Mouse (Mus musculus) ES-Bruce4 (cell line): Measurements from ENCODE around the gene Ttll5.

ENCODE experiments used
- CTCF ChIP-seq: IDR thresholded peaks from one replicate; pipeline ENCODE4 v1.8.1; 2011; ENCODE audit warnings: low read depth, low read length
- EP300 ChIP-seq: IDR thresholded peaks from 2 replicates; pipeline ENCODE4 v1.6.1; 2011; ENCODE audit warnings: low read depth, low read length; ENCODE audit not compliant: insufficient read depth
- POLR2A ChIP-seq: IDR thresholded peaks from one replicate; pipeline ENCODE4 v1.8.1; 2011; ENCODE audit warnings: low read length; ENCODE audit not compliant: insufficient read depth

DNA sequence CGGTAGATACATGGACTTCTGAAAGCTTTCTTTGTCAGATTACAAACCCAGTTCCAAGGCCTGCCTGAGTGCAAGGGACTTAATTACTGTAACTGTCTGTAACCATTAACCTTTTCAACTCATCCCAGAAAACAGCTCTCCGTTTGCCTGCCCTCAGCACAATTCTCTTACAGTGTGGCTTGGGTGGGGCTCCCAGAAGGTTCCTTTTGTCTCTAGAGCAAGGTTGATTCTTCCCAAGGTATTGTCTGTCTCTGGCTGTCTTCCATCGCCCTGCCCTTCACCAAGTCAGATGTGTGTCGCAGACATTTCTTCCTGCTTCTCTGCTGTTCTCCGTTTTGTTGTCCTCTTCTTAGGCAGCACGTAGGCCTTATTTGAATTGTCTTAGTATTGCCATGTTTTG lies 125.2 kb downstream of the Ttll5 start:
- TF ChIP-seq CTCF = no peak
- TF ChIP-seq EP300 = no peak
- TF ChIP-seq POLR2A = no peak
